In genomic region chr8:117577059-117577458, GRCm38 (mm10) we compare ENCODE assay signal across 17 mouse cellular contexts.
DNase-seq lines count a peak whose midpoint lies in the region; ATAC-seq and TF ChIP-seq lines count a peak whose summit lies in the region.
"Had no signal": no experiment of that assay in that cellular context is flagged by ENCODE, and none has a peak within 500 bp of the region (broad histone marks: within the 10 kb centered on the region; RNA-seq: fewer than 3 reads in every experiment).

No protein-coding gene starts in this region.

- H3K9ac ChIP-seq in liver, embryonic 11.5 days (ENCODE audit: low read depth, low read length) = no peak overlapping the region
- no peak overlapping the region for H3K9ac ChIP-seq in liver, postnatal 0 days (replicated peaks)
- H3K9ac ChIP-seq: embryonic facial prominence, embryonic 13.5 days; forebrain, embryonic 12.5 days; heart, embryonic 12.5 days; hindbrain, embryonic 15.5 days had no signal

- TF ChIP-seq CTCF in liver, postnatal 0 days (IDR thresholded peaks at IDR 0.05; ENCODE audit: low read depth) = no peak

- no peaks in the 10 kb centered on the region for H3K9me3 ChIP-seq in liver, embryonic 11.5 days (ENCODE audit: control insufficient read depth, low read length)
- H3K9me3 ChIP-seq in liver, postnatal 0 days (ENCODE audit: low read length) = no peaks in the 10 kb centered on the region
- no peaks in the 10 kb centered on the region for H3K9me3 ChIP-seq in limb, embryonic 10.5 days (replicated peaks)
- H3K9me3 ChIP-seq: embryonic facial prominence, embryonic 13.5 days; forebrain, embryonic 12.5 days; heart, embryonic 12.5 days had no signal

- 0 out of 2 replicates have a peak, but pooled peaks have one; percentile 19 for ATAC-seq in liver, embryonic 11.5 days (replicated peaks; ENCODE audit: low FRiP score)
- no peak for ATAC-seq in liver, postnatal 0 days
- ATAC-seq in common myeloid progenitor, adult 5-6 weeks (replicated peaks; ENCODE audit: low read depth, poor library complexity, severe bottlenecking) = peak; percentile 82
- peak; percentile 84 for ATAC-seq in megakaryocyte progenitor cell, adult 5-6 weeks (replicated peaks; ENCODE audit: poor library complexity)
- ATAC-seq: forebrain, embryonic 16.5 days had no signal

- no peak overlapping the region for H3K4me3 ChIP-seq in liver, embryonic 11.5 days (ENCODE audit: low read depth, low read length)
- H3K4me3 ChIP-seq in liver, postnatal 0 days (ENCODE audit: low read depth, low read length) = no peak overlapping the region
- no peak overlapping the region for H3K4me3 ChIP-seq in limb, embryonic 10.5 days
- H3K4me3 ChIP-seq: embryonic facial prominence, embryonic 13.5 days; forebrain, embryonic 12.5 days; heart, embryonic 12.5 days; hindbrain, embryonic 15.5 days had no signal

- no peak overlapping the region for H3K27ac ChIP-seq in liver, embryonic 11.5 days (ENCODE audit: low read depth, low read length)
- no peak overlapping the region for H3K27ac ChIP-seq in liver, postnatal 0 days (ENCODE audit: low read depth)
- H3K27ac ChIP-seq in limb, embryonic 10.5 days = no peak overlapping the region
- H3K27ac ChIP-seq: embryonic facial prominence, embryonic 13.5 days; forebrain, embryonic 12.5 days; hindbrain, embryonic 15.5 days had no signal

- 0 out of 2 replicates have a peak, but pooled peaks cover 3% of the 10 kb centered on the region for H3K4me1 ChIP-seq in liver, embryonic 11.5 days (replicated peaks; ENCODE audit: control insufficient read depth, insufficient read depth, low read length)
- no peaks in the 10 kb centered on the region for H3K4me1 ChIP-seq in liver, postnatal 0 days (ENCODE audit: insufficient read depth)
- H3K4me1 ChIP-seq in limb, embryonic 10.5 days = no peaks in the 10 kb centered on the region; the same call in 1 of the 2 replicates
- H3K4me1 ChIP-seq: forebrain, embryonic 12.5 days; heart, embryonic 12.5 days; hindbrain, embryonic 15.5 days had no signal

- H3K4me2 ChIP-seq in liver, embryonic 11.5 days = no peak overlapping the region
- no peak overlapping the region for H3K4me2 ChIP-seq in liver, postnatal 0 days (ENCODE audit: low read depth, low read length)
- H3K4me2 ChIP-seq: embryonic facial prominence, embryonic 13.5 days; forebrain, embryonic 12.5 days; heart, embryonic 12.5 days; hindbrain, embryonic 15.5 days had no signal

- H3K36me3 ChIP-seq in liver, embryonic 11.5 days (ENCODE audit: control insufficient read depth, insufficient read depth, low read length) = no peaks in the 10 kb centered on the region
- no peaks in the 10 kb centered on the region; the same call in 1 of the 2 replicates for H3K36me3 ChIP-seq in liver, postnatal 0 days (replicated peaks; ENCODE audit: insufficient read depth, low read length)
- no peaks in the 10 kb centered on the region for H3K36me3 ChIP-seq in limb, embryonic 10.5 days
- H3K36me3 ChIP-seq: embryonic facial prominence, embryonic 13.5 days; forebrain, embryonic 12.5 days; heart, embryonic 12.5 days; hindbrain, embryonic 15.5 days had no signal

- DNase-seq in liver, embryonic 11.5 days (ENCODE audit: low spot score) = no peak
- DNase-seq in liver, postnatal 0 days = no peak
- peak; percentile 70 for DNase-seq in 416B (ENCODE audit: low read depth)
- DNase-seq in limb, embryonic 10.5 days (ENCODE audit: low spot score) = no peak
- no peak for DNase-seq in cerebellum, adult 8-10 months
- DNase-seq: adrenal gland, adult 8-10 months; adrenal gland, postnatal 36 days; cerebellum, adult 9-10 months; cerebellum, postnatal 25 days; gastrocnemius, postnatal 10 days had no signal

- WGBS in liver, embryonic 11.5 days = 48% methylated on average over 6 of the region's 6 CpGs
- 49% methylated on average over 6 of the region's 6 CpGs for WGBS in liver, postnatal 0 days (ENCODE audit: insufficient replicate concordance)
- WGBS in limb, embryonic 10.5 days = 83% methylated on average over 6 of the region's 6 CpGs

- no peak for TF ChIP-seq EP300 in liver, postnatal 0 days (IDR thresholded peaks at IDR 0.05; ENCODE audit: low read depth)

- H3K27me3 ChIP-seq in liver, embryonic 11.5 days (replicated peaks; ENCODE audit: control insufficient read depth, insufficient read depth, low read length) = no peaks in the 10 kb centered on the region
- no peaks in the 10 kb centered on the region for H3K27me3 ChIP-seq in liver, postnatal 0 days (ENCODE audit: insufficient read depth, low read length)
- H3K27me3 ChIP-seq in limb, embryonic 10.5 days (ENCODE audit: low read depth, poor library complexity, severe bottlenecking) = no peaks in the 10 kb centered on the region
- H3K27me3 ChIP-seq: embryonic facial prominence, embryonic 13.5 days; forebrain, embryonic 12.5 days; heart, embryonic 12.5 days; hindbrain, embryonic 15.5 days had no signal
